Mouse (Mus musculus) layer of hippocampus, adult 2 months (tissue): ENCODE data around the gene Cuedc2. TPM values are rescaled to one million over a fixed set of nuclear protein-coding genes. Genes with fewer than 3 reads are reported as not detected.

Experiments used
- DNase-seq, 2 experiments: peaks; one replicate each; pipeline ENCODE4 v3.0.0; 2022; ENCODE audit warnings: low spot score in 2 of 2
- H3K27ac ChIP-seq: fragments of 200-600 bp; 2 replicates; pipeline ENCODE4 v1.8.1; 2022
- H3K4me3 ChIP-seq: fragments of 200-600 bp; 2 replicates; pipeline ENCODE4 v1.8.1; 2022; ENCODE audit warnings: mild to moderate bottlenecking
- CTCF ChIP-seq: fragments of 200-600 bp; conservative IDR thresholded peaks from 2 replicates; pipeline ENCODE4 v1.8.1; 2022; ENCODE audit warnings: antibody characterized with exemption, mild to moderate bottlenecking, moderate library complexity
- long read RNA-seq, 2 experiments: library from polyadenylated mRNA; stranded (forward); transcript quantifications; one replicate each; pipeline ENCODE4 v2.0.0; 2021; ENCODE audit warnings: borderline mapping rate in 2 of 2
- total RNA-seq, 2 experiments: library from RNA; stranded (reverse); gene quantifications; 2 replicates each; pipeline ENCODE4 v1.2.3; 2021

Cuedc2 gene
- total RNA-seq = 100 to 1,000 TPM; 171 to 178 TPM
- long read RNA-seq, experiment 1, transcript Cuedc2-211 (9 exons, 999 nt) = minor isoform, 15 of 114 reads
- long read RNA-seq, experiment 1, transcript Cuedc2-201 (9 exons, 1,833 nt) = major isoform, 23 of 114 reads
- long read RNA-seq, experiment 1, transcript Cuedc2-203 (9 exons, 1,790 nt) = minor isoform, 16 of 114 reads
- long read RNA-seq, experiment 1, partial matches to known transcripts = 15 of 114 reads
- long read RNA-seq, experiment 1, other reads (novel, unspliced or antisense) = 42 of 114 reads
- long read RNA-seq, experiment 2, transcript Cuedc2-201 (9 exons, 1,833 nt) = major isoform, 40 of 193 reads
- long read RNA-seq, experiment 2, transcript Cuedc2-206 (10 exons, 1,164 nt) = minor isoform, 5 of 193 reads
- long read RNA-seq, experiment 2, transcript Cuedc2-203 (9 exons, 1,790 nt) = minor isoform, 20 of 193 reads
- long read RNA-seq, experiment 2, transcript Cuedc2-211 (9 exons, 999 nt) = minor isoform, 27 of 193 reads
- long read RNA-seq, experiment 2, partial matches to known transcripts = 26 of 193 reads
- long read RNA-seq, experiment 2, other reads (novel, unspliced or antisense) = 70 of 193 reads

DNA sequence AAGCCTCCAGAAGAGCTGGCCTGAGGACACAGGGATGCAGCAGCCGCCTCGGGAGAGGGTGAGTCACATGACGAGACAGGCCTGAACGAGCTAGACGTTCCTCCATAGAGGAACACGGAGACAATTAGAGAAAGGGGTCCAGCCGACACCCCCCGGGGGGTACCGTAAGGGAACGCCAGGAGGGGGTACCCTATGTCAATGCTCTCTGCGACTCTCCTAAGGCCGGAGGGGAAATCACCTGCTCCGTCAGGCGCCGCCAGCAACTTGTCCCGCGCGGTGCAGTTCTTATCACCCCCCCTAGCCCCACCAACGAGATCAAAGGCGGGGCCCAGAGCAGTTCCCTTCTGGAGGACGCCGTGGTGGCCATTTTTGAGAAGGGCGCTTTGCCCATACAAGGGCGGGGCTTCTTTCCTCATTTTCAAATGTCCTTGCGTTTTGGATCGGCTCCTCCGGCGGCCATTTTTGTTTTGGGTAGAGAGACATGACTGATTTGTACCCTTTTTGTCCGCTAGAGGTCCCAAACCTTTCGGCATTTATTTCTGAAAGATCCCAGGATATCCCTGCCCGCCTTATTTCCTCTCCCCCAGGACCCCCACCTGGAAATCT lies at the start of gene Cuedc2:
Gene Cuedc2 (minus strand): TSS at position 372 of the 606 bp plus-strand sequence.
- H3K4me3 ChIP-seq = peak within 1 kb of the TSS; percentile 97
- DNase-seq = peak; percentile 97 to 98
- H3K27ac ChIP-seq = peak within 1 kb of the TSS; percentile 86
- TF ChIP-seq CTCF = peak; percentile 89

DNA sequence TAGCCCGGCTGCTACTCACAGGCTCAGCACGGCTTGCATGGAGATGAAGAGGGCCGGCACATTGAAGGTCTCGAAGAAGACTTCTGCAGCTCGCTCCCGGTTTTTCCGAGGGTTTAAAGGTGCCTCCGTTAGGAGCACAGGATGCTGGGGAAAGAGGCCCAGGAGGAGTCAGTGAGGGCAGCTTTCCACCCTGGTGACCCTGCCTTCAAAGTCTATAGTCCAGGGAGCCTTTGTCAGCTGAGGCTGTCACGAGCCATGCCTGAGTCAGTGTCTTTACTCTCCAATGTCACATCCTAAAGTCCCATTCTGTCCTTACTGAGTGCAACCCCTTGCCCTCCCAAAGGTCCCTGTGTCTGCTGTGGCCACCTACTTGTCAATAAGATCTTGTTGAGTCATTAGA lies 43.8 kb upstream of the Cuedc2 start:
- Histone ChIP-seq H3K4me3 (no peak overlapping the region), H3K27ac (no peak overlapping the region)
- TF ChIP-seq CTCF = no peak
- no peak for DNase-seq

DNA sequence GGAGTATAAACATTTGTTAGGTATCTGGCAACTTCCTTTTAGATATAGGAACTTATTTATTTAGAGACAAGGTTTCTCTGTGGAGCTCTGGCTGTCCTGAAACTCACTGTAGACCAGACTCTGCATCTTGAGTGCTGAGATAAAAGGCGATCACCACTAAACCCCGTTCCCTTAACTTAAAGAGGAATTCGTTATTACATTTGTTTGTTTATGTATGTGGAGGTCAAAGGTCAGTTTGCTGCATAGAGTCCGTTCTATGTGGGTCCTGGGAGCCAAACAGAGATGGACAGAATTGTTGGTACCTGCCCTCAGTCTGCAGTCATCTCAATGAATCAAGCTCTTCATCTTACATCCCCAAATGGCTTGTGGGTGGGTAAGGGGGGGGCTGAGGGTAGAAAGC lies 37.4 kb upstream of the Cuedc2 start:
- no peak for TF ChIP-seq CTCF
- peak overlapping the region; percentile 74 for H3K27ac ChIP-seq
- H3K4me3 ChIP-seq = no peak overlapping the region
- DNase-seq = no peak

DNA sequence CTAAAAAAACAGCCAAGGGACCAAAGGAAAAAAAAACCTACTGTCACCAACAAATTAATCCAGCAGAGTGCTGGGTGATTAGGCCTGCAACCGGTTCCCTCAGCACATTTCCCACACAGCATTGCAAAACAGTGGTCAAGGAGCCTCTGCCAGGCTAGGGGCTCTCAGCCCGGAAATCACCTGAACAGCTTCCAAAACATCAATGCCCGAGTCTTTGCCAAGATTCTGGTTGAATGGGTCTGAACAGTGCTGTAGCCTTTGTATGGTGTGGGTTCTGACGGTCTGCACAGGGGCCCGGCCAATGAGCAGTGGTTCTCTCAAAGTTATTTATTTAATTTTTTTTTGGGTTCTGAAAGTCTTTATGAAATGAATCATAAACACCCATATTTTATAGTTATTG lies 37.0 kb upstream of the Cuedc2 start:
- Histone ChIP-seq H3K4me3 (no peak overlapping the region), H3K27ac (peak overlapping the region; percentile 74)
- TF ChIP-seq CTCF = no peak
- DNase-seq = peak; percentile 49 to 70

DNA sequence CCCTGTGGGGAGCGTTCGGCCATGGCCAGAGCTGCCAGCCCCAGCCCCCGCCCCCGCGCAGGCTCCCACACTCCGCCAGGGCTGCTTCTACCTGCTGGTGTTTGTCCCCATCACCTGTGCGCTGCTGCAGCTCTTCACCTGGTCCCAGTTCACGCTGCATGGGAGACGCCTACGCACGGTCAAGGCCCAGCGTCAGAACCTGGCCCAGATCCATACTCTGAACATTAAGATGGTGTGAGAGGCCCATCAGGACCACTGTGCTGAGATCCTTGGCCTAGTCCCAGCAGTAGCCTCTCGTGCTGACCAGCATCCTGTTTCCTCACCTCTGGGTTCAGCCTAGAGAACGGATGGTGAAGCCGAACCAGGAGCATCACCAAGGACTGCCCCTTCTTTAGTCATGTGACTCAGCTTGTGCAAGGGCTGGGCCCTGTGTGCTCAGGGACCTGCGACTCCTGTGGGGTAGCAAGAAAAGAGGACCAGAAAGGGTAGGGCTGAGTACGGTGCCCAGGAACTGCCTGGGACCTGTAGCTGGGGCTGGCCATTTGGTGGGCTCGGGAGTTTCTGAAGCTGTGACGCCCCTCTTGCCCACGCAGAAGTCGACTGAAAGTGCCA lies 36.1 kb upstream of the Cuedc2 start:
- no peak for TF ChIP-seq CTCF
- H3K27ac ChIP-seq = peak overlapping the region; percentile 75
- DNase-seq = no peak
- no peak overlapping the region for H3K4me3 ChIP-seq

DNA sequence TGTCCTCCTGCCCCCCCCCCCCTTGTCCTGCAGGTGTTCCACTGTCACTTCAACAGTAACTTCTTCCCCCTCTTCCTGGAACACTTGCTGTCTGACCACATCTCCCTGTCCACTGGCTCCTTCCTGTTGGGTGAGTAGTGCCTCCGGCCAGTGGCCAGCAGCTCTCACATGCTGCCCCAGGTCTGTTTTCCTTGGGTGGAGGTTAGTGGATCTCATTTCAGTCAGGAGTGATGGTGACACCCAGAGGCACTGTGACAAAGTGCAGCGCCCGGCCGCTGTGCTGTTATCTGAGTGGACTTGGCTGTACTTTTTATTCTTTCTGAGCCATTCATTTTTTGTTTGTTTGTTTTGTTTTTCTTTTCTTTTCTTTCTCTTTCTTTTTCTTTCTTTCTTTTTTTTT lies 30.7 kb upstream of the Cuedc2 start:
- H3K4me3 ChIP-seq = no peak overlapping the region
- TF ChIP-seq CTCF = peak; percentile 82
- DNase-seq = peak in 1 of 2 experiments; percentile 52
- H3K27ac ChIP-seq = no peak overlapping the region

DNA sequence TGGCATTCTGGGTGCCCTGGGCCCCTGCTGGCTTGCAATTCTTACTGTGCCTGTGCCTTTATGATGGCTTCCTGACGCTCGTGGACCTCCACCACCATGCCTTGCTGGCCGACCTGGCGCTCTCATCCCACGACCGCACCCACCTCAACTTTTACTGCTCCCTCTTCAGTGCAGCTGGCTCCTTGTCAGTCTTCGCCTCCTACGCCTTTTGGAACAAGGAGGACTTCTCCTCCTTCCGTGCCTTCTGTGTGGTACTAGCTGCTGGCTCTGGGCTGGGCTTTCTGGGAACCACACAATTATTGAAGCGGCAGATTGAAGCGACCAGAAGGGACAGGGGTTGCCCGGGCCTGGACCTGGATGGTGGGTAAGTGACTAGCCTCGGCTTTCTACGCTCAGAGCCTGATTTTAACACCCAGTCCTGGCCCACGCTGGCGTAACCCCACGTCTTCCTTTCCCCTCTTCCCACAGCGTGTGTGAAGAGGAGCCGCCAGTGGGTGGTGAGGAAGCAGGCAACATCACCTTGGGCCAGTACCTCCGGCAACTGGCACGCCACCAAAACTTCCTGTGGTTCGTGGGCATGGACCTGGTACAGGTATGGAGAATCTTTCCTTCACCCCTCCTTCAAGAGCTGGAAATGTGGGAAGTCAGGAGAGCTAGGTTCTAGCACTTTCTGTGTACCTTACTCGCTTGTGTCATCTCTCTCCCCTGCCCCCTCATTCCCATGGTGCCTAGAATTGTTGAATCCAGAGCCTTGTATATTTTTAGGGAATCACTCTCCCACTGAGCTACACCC lies 29.5 kb upstream of the Cuedc2 start:
- H3K4me3 ChIP-seq = no peak overlapping the region
- peak overlapping the region; percentile 82 for H3K27ac ChIP-seq
- no peak for TF ChIP-seq CTCF
- peak in 1 of 2 experiments; percentile 54 for DNase-seq

DNA sequence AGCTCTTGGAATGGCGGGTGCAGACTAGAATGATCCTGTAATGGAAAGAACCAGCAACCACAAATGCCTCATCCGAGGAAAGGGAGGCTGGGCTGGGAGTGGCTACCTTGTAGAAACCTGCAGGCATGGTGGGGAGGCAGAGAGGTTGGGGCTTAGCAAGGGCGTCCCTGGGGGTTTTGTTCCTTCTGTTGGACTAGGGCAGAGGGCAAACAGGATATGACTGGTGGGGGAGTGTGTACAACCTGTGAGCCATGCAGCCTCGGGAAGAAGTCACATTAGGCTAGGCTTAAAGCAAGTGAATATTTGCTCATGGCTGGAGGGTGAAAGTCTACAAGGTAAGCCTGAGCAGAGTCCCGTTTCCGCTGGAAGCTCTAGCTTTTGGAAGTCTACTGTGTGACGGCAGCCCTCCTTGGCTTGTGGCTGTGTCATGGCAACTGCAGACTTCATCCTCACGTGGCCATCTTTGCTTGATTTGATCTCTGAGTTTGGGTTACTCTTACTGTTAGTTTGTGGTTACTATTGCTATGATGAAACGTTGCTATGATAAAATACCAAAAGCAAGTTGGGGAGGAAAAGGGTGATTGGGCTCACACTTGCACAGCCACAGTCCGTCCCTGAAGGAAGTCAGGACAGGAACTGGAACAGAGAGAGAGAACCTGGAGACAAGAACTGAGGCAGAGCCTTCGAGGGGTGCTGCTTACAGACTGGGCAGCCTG lies 24.9 kb upstream of the Cuedc2 start:
- Histone ChIP-seq H3K4me3 (no peak overlapping the region), H3K27ac (no peak overlapping the region)
- TF ChIP-seq CTCF = no peak
- no peak for DNase-seq

DNA sequence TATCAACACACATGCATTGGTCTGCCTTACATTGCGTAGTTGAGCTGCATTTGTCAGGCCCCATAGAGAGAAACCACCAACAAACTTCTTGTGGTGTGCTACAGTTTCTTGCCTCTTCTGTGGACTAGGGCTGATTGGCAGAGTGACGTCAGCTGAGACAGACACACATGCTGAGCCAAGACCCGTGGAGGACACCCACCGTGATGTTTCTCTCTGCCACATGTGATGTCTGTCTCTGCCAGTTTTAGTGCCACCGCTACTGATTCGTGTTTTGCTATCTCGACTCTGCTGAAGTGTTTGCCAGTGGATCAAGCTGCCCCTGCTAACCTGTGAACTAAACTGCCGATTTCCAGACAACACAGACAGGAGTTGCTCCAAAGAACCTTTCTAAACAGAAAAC lies 23.6 kb upstream of the Cuedc2 start:
- no peak for TF ChIP-seq CTCF
- Histone ChIP-seq H3K27ac (no peak overlapping the region), H3K4me3 (no peak overlapping the region)
- DNase-seq = no peak

DNA sequence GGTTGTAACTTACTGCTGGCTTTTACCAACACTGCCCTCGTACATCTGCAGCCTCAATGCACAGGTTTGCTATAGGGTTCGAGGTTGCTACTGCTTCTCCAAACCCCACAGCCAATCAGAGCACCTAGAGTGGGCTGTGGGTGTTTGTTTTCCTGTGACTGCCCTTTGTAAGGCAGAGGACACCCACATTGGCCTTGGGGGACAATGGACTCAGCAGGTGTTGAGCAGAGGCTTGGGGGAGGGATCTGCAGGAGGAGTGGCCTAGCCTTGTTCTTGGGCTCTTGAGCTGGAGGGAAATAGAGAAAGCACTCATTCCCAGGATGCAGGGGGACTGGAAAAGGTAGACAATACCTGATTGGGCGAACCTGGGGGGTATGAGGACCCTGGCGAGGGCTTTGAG lies 19.9 kb upstream of the Cuedc2 start:
- no peak for TF ChIP-seq CTCF
- no peak overlapping the region for H3K4me3 ChIP-seq
- no peak for DNase-seq
- H3K27ac ChIP-seq = no peak overlapping the region

DNA sequence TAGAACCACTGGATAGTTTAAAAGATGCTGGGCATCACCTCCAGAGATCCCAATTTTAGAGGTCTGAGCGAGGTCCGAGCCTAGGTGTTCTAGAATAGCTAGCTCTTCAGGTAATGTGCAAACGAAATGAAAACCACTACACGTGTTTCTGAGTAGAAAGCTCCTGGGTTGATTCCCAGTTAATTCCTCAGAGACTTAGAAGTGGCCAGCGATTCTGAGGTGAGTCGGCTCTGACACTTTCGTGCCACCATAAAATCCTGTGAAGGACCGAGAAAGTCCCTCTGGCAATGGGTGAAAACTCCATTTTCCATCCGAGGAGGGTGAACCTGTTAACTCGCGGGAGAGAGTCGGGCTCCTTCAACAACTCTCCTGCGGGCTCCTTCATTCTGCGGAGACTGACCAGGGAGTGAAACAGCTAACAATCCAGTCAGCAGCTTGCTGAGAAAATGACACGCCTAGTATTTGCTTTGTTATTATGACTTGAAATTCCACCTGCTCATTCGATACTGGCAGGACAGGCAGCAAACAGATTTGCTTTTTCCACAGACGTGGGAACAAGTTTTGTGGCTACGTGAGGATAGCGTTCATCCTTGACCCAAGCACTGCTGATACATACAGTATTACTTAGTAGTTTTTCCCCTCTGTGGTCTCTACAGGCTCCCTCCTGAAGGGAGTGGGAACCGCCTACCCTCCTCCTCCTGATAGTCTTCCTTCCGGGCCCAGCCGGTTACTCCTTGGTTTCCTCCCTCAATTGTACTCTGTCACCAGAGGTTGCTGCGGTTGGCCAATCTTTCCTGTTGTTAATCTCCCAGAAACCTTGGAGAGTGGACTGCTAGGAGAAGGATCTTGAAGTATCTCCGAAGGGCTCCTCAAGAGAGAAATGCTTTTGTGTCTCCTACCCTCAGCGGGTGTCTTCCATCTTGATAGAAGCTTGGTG lies 19.1 kb upstream of the Cuedc2 start:
- no peak for DNase-seq
- Histone ChIP-seq H3K27ac (peak overlapping the region; percentile 95), H3K4me3 (peak overlapping the region; percentile 97)
- no peak for TF ChIP-seq CTCF
